Mouse (Mus musculus) adrenal gland, postnatal 4 days (tissue): ENCODE measurements around the gene Tspan9. TPM values are rescaled to one million over a fixed set of nuclear protein-coding genes. Genes with fewer than 3 reads are reported as not detected.

Experiments
- DNase-seq, 2 experiments: peaks; one replicate each; pipeline ENCODE4 v3.0.0; 2021 to 2022; ENCODE audit warnings: low spot score in 2 of 2, mixed read lengths in 2 of 2
- total RNA-seq, 2 experiments: library from RNA; stranded (reverse); gene quantifications; 2 replicates each; pipeline ENCODE4 v1.2.3; 2021

The Tspan9 gene
- total RNA-seq, 2 experiments from 2014 or later: 80.4 to 83.3 TPM

- DNase-seq: no peak
Measured at GRCm38 (mm10) chr6:128134196-128134924, 9.0 kb downstream of the Tspan9 start.

GRCm38 (mm10) chr6:128133679-128134191 is 9.7 kb downstream of the Tspan9 start:
- DNase-seq: no peak

GRCm38 (mm10) chr6:128132581-128132980 is 10.8 kb downstream of the Tspan9 start:
- no peak for DNase-seq

- no peak for DNase-seq
Measured at GRCm38 (mm10) chr6:128131390-128131789, 12.0 kb downstream of the Tspan9 start.

- no peak for DNase-seq
Measured at GRCm38 (mm10) chr6:128130686-128131085, 12.7 kb downstream of the Tspan9 start.

GRCm38 (mm10) chr6:128129382-128129781 is 14.0 kb downstream of the Tspan9 start:
- DNase-seq: no peak

- no peak for DNase-seq
Measured at GRCm38 (mm10) chr6:128127312-128127711, 16.1 kb downstream of the Tspan9 start.

- no peak for DNase-seq
Measured at GRCm38 (mm10) chr6:128126876-128127275, 16.5 kb downstream of the Tspan9 start.

- DNase-seq: no peak
Measured at GRCm38 (mm10) chr6:128125464-128125863, 17.9 kb downstream of the Tspan9 start.

GRCm38 (mm10) chr6:128124222-128124971 is 19.0 kb downstream of the Tspan9 start:
- DNase-seq: peak in 1 of 2 experiments; percentile 39

GRCm38 (mm10) chr6:128122127-128122526 is 21.3 kb downstream of the Tspan9 start:
- no peak for DNase-seq

- DNase-seq: no peak
Measured at GRCm38 (mm10) chr6:128121691-128122090, 21.7 kb downstream of the Tspan9 start.

- DNase-seq: no peak
Measured at GRCm38 (mm10) chr6:128120806-128121205, 22.6 kb downstream of the Tspan9 start.

GRCm38 (mm10) chr6:128118670-128119230 is 24.6 kb downstream of the Tspan9 start:
- no peak for DNase-seq

GRCm38 (mm10) chr6:128116836-128117542 is 26.4 kb downstream of the Tspan9 start:
- DNase-seq: no peak

GRCm38 (mm10) chr6:128116344-128116743 is 27.1 kb downstream of the Tspan9 start:
- no peak for DNase-seq

GRCm38 (mm10) chr6:128115121-128115520 is 28.3 kb downstream of the Tspan9 start:
- DNase-seq: no peak

- DNase-seq: no peak
Measured at GRCm38 (mm10) chr6:128112605-128113004, 30.8 kb downstream of the Tspan9 start.

- DNase-seq: no peak
Measured at GRCm38 (mm10) chr6:128111784-128112183, 31.6 kb downstream of the Tspan9 start.

- DNase-seq: no peak
Measured at GRCm38 (mm10) chr6:128108324-128109035, 34.9 kb downstream of the Tspan9 start.

- DNase-seq: no peak
Measured at GRCm38 (mm10) chr6:128107698-128108097, 35.7 kb downstream of the Tspan9 start.
